In genomic region chr7:99182432-99183172, GRCm38 (mm10) we compare ENCODE assay signal across 7 mouse cellular contexts. TPM values are rescaled to one million over a fixed set of nuclear protein-coding genes. Genes with fewer than 3 reads are reported as not detected.
A peak's percentile ranks its signal among the peaks of the same experiment; 100 is the strongest.
DNase-seq lines count a peak whose midpoint lies in the region; ATAC-seq lines count a peak whose summit lies in the region.

Dgat2 (minus strand) TSS chr7:99182719.

- peak within 1 kb of the TSS; percentile 97 for H3K4me2 ChIP-seq in intestine, embryonic 16.5 days (ENCODE audit: low read depth, low read length)
- peak within 1 kb of the TSS; percentile 79 for H3K4me2 ChIP-seq in midbrain, embryonic 11.5 days

- no peaks in the 10 kb centered on the region for H3K27me3 ChIP-seq in intestine, embryonic 16.5 days (replicated peaks; ENCODE audit: control insufficient read depth, insufficient read depth, low read length)
- peaks cover 13% of the 10 kb centered on the region; the same call in 1 of the 2 replicates for H3K27me3 ChIP-seq in midbrain, embryonic 11.5 days (ENCODE audit: control insufficient read depth, insufficient read depth, low read length)

- peak within 1 kb of the TSS; percentile 95 for H3K9ac ChIP-seq in intestine, embryonic 16.5 days (ENCODE audit: low read depth, low read length)
- H3K9ac ChIP-seq in midbrain, embryonic 11.5 days (ENCODE audit: low read length) = peak within 1 kb of the TSS; percentile 58

- ATAC-seq in intestine, embryonic 16.5 days = peak; percentile 93
- peak; percentile 94 for ATAC-seq in midbrain, embryonic 11.5 days (ENCODE audit: low FRiP score)

- no peaks in the 10 kb centered on the region for H3K36me3 ChIP-seq in intestine, embryonic 16.5 days (ENCODE audit: control insufficient read depth, insufficient read depth, low read length)
- H3K36me3 ChIP-seq in midbrain, embryonic 11.5 days (ENCODE audit: control insufficient read depth, insufficient read depth, low read length) = no peaks in the 10 kb centered on the region

- under 1% methylated on average over 63 of the region's 63 CpGs for WGBS in intestine, embryonic 16.5 days
- under 1% methylated on average over 58 of the region's 63 CpGs for WGBS in midbrain, embryonic 11.5 days

- DNase-seq in adrenal gland, adult 2 months = peak; percentile 95
- peak; percentile 91 for DNase-seq in embryo, embryonic 11.5 days (ENCODE audit: low read depth, low spot score)
- DNase-seq in gastrocnemius, postnatal 4 days (ENCODE audit: low spot score in 2 of 2) = peak; percentile 86 to 91
- DNase-seq in left cerebral cortex, postnatal 36 days (ENCODE audit: low spot score in 2 of 2) = peak; percentile 94
- DNase-seq in midbrain, embryonic 11.5 days (ENCODE audit: low spot score, missing footprints) = peak; percentile 99
- DNase-seq in skeletal muscle tissue, adult 2 months (ENCODE audit: low read depth, low spot score) = peak; percentile 92

- peaks cover 14% of the 10 kb centered on the region for H3K4me1 ChIP-seq in intestine, embryonic 16.5 days (ENCODE audit: control insufficient read depth, insufficient read depth, low read length)
- no peaks in the 10 kb centered on the region; the same call in 1 of the 2 replicates for H3K4me1 ChIP-seq in midbrain, embryonic 11.5 days (ENCODE audit: control insufficient read depth, insufficient read depth, low read length)

- intact Hi-C loops in left cerebral cortex, postnatal 36 days (cut with DNase I) = loop anchor here (5.0 kb wide), 1 partner anchor 70 kb away; no protein-coding TSS in a partner anchor

- H3K27ac ChIP-seq in intestine, embryonic 16.5 days (ENCODE audit: low read length) = peak within 1 kb of the TSS; percentile 81
- no peak within 1 kb of the TSS; the same call in 1 of the 2 replicates for H3K27ac ChIP-seq in midbrain, embryonic 11.5 days (ENCODE audit: low read depth, low read length)

- H3K4me3 ChIP-seq in intestine, embryonic 16.5 days (ENCODE audit: low read length) = peak within 1 kb of the TSS; percentile 91
- H3K4me3 ChIP-seq in midbrain, embryonic 11.5 days (ENCODE audit: low read depth, low read length) = peak within 1 kb of the TSS; percentile 46

- H3K9me3 ChIP-seq in intestine, embryonic 16.5 days (ENCODE audit: control insufficient read depth, low read length) = no peaks in the 10 kb centered on the region
- no peaks in the 10 kb centered on the region for H3K9me3 ChIP-seq in midbrain, embryonic 11.5 days (ENCODE audit: control insufficient read depth, low read length)

RNA-seq across cellular contexts. Expression of gene Dgat2, which starts in this region (rescaled TPM):
- total RNA-seq in adrenal gland, adult 2 months (2021) = 100 to 1,000 TPM; 498 to 599 TPM
- polyA plus RNA-seq in adrenal gland, adult 2 months (2012; rRNA removed) = 613 and 819 TPM in 2 replicates
- 10 to 100 TPM; 13.0 to 20.0 TPM for total RNA-seq in gastrocnemius, postnatal 4 days (2021)
- 325 and 488 TPM in 2 replicates for polyA plus RNA-seq in intestine, embryonic 16.5 days (2015; fragmentation: Nextera tagmentation; extraction: Ambion mirVana)
- 10 to 100 TPM; 68.3 to 78.0 TPM for total RNA-seq in left cerebral cortex, postnatal 36 days (2021)
- 8.7 and 9.8 TPM in 2 replicates for polyA plus RNA-seq in midbrain, embryonic 11.5 days (2014; fragmentation: Nextera tagmentation; extraction: Ambion mirVana)

Comparison
In these comparisons a context has a peak if more than half of its experiments do, and no peak if none do; other contexts are left out.
1. RNA of gene Dgat2 (total RNA-seq): 498 to 599 TPM in adrenal gland, adult 2 months; 68.3 to 78.0 TPM in left cerebral cortex, postnatal 36 days and 13.0 to 20.0 TPM in gastrocnemius, postnatal 4 days; every median in the first group is over 4 times any median in the second.
2. RNA of gene Dgat2 (polyA plus RNA-seq): 613 to 819 TPM in adrenal gland, adult 2 months and 325 to 488 TPM in intestine, embryonic 16.5 days; 8.7 to 9.8 TPM in midbrain, embryonic 11.5 days; every median in the first group is over 10 times any median in the second.
3. Peak in every context shown above with its lines, with median percentiles within 50 percentile points of each other: DNase-seq.